Mouse (Mus musculus) myocyte (in vitro differentiated cells): ENCODE results near the gene Atxn2.

Experiments
- CEBPB ChIP-seq: IDR thresholded peaks from 2 replicates; pipeline ENCODE4 v1.6.1; 2011; ENCODE audit warnings: mild to moderate bottlenecking, moderate library complexity; ENCODE audit not compliant: poor library complexity, insufficient read depth, severe bottlenecking
- E2F4 ChIP-seq: IDR thresholded peaks from one replicate; pipeline ENCODE4 v1.6.1; 2011; ENCODE audit warnings: mild to moderate bottlenecking, control low read depth, moderate library complexity; ENCODE audit not compliant: insufficient read depth
- MAX ChIP-seq: IDR thresholded peaks from one replicate; pipeline ENCODE4 v1.6.1; 2011; ENCODE audit warnings: low read depth, mild to moderate bottlenecking, control low read depth
- MYOG ChIP-seq, 3 experiments: IDR thresholded peaks; one replicate each; pipeline ENCODE4 v1.6.1; 2011; ENCODE audit warnings: control low read depth in 2 of 3, low read depth in 2 of 3, mild to moderate bottlenecking in 2 of 3; ENCODE audit not compliant: insufficient read length in 2 of 3, control insufficient read depth in 1 of 3, insufficient read depth in 1 of 3
- POLR2A ChIP-seq: IDR thresholded peaks from one replicate; pipeline ENCODE4 v1.6.1; 2011; ENCODE audit warnings: low read depth, mild to moderate bottlenecking, control low read depth, moderate library complexity; ENCODE audit not compliant: insufficient read length
- POLR2AphosphoS2 ChIP-seq: IDR thresholded peaks from one replicate; pipeline ENCODE4 v1.6.1; 2011; ENCODE audit warnings: low read depth, control low read depth; ENCODE audit not compliant: insufficient read length
- REST ChIP-seq: IDR thresholded peaks from one replicate; pipeline ENCODE4 v1.6.1; 2011; ENCODE audit warnings: mild to moderate bottlenecking, control low read depth, moderate library complexity; ENCODE audit not compliant: insufficient read depth, insufficient read length
- TCF12 ChIP-seq: IDR thresholded peaks from one replicate; pipeline ENCODE4 v1.6.1; 2011; ENCODE audit warnings: mild to moderate bottlenecking, control low read depth; ENCODE audit not compliant: poor library complexity, insufficient read depth, severe bottlenecking
- TCF3 ChIP-seq: IDR thresholded peaks from one replicate; pipeline ENCODE4 v1.6.1; 2011; ENCODE audit warnings: low read depth, control low read depth; ENCODE audit not compliant: insufficient read length
- USF1 ChIP-seq: IDR thresholded peaks from one replicate; pipeline ENCODE4 v1.6.1; 2011; ENCODE audit warnings: low read depth, mild to moderate bottlenecking, control low read depth, moderate library complexity

GRCm38 (mm10) chr5:121712232-121712933 lies 1.2 kb downstream of the Atxn2 start:
- TF ChIP-seq POLR2A (peak; percentile 20), MYOG (IDR thresholded peaks at IDR 0.05; ENCODE audit: control insufficient read depth in 1 of 3, insufficient read depth in 1 of 3, insufficient read length in 2 of 3, low read depth in 2 of 3) (peak in 1 of 3 experiments; percentile 7), USF1 (no peak), E2F4 (no peak), TCF3 (no peak), MAX (no peak), TCF12 (no peak), REST (no peak), CEBPB (no peak), POLR2AphosphoS2 (no peak)
